Mouse (Mus musculus) heart, adult 2 months (tissue): ENCODE measurements around the gene Gstm5.

Source experiments
- CTCF ChIP-seq: fragments of 200-600 bp; IDR thresholded peaks from 2 replicates; pipeline ENCODE4 v1.8.1; 2022; ENCODE audit warnings: antibody characterized with exemption, mild to moderate bottlenecking, moderate library complexity
- POLR2A ChIP-seq: fragments of 200-500 bp; IDR thresholded peaks from 2 replicates; pipeline ENCODE4 v1.6.1; 2011; ENCODE audit warnings: mild to moderate bottlenecking, low read depth, low read length, control low read depth; ENCODE audit not compliant: insufficient read depth

DNA sequence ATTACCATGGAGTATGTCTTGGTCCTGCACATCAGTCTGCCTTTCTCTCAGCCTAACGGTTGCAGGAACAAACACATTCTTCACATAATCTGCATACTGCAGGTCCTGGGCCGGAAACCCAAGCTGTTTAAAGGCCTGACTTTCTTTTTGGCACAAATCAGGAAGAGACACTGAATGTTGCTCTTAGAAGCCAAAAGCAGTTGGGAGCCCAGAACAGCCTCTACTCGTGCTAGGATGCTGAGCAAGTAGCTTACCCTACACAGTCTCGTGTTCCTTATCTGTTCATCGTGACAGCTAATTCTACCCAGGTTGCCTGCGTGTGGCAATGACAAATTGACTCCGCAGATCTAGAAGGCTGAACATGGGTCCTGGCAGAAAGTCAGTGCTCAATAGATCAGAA is 44.9 kb downstream of the Gstm5 start:
- TF ChIP-seq CTCF (no peak), POLR2A (no peak)
